Mouse (Mus musculus): Measurements from ENCODE around the gene Srgap1. TPM values are rescaled to one million over a fixed set of nuclear protein-coding genes. Genes with fewer than 3 reads are reported as not detected.
A peak's percentile ranks its signal among the peaks of the same experiment; 100 is the strongest.
"Not testable (repeated sequence)": the region's sequence is repeated elsewhere in the genome, so short reads cannot be mapped to it uniquely, and the experiment has no call there.

The Srgap1 gene
- polyA plus RNA-seq, 1 experiment from 2014 or later: 2.3 TPM

- ATAC-seq: peak; percentile 52; the same call in 1 of the 2 replicates
- 0 out of 2 replicates have a peak, but pooled peaks cover 3% of the 10 kb centered on the region for H3K4me1 ChIP-seq
- H3K27ac ChIP-seq: no peak overlapping the region
- no peak overlapping the region for H3K9ac ChIP-seq
- H3K9me3 ChIP-seq (replicated peaks): no peaks in the 10 kb centered on the region
- no peak overlapping the region for H3K4me2 ChIP-seq
- H3K4me3 ChIP-seq: no peak overlapping the region
- no peaks in the 10 kb centered on the region for H3K36me3 ChIP-seq
- 56% methylated on average over 8 of the region's 8 CpGs for WGBS (ENCODE audit: insufficient replicate concordance)
- H3K27me3 ChIP-seq (replicated peaks): no peaks in the 10 kb centered on the region
Observed at GRCm38 (mm10) chr10:121796027-121796802, 250.9 kb downstream of the Srgap1 start.

DNA sequence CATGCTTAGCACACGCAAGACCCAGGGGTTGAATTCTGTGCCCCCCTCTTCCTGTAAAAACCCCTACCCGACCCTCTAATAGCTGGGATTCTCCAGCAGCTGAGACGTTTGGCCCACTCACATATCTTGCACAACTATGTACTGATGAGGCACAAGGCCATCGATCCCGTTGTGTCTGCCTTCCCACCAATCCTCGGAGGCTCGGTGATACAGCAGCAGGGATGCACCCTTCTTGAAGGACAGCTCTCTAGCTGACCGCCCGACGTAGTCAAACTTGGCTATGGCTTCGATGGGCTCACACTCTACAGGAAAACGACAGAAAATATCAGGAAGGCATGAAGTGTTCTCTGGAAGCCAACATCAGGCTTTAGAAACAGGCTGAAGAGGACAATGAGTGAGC is 252.6 kb downstream of the Srgap1 start:
- Histone ChIP-seq H3K4me1 (0 out of 2 replicates have a peak, but pooled peaks cover 3% of the 10 kb centered on the region), H3K4me3 (no peak overlapping the region), H3K9me3 (replicated peaks) (no peaks in the 10 kb centered on the region), H3K4me2 (no peak overlapping the region), H3K9ac (no peak overlapping the region), H3K36me3 (no peaks in the 10 kb centered on the region), H3K27me3 (replicated peaks) (no peaks in the 10 kb centered on the region), H3K27ac (no peak overlapping the region)
- 77% methylated on average over 12 of the region's 12 CpGs for WGBS (ENCODE audit: insufficient replicate concordance)
- no peak for ATAC-seq

- no peak overlapping the region for H3K9ac ChIP-seq
- 0 out of 2 replicates have a peak, but pooled peaks cover 3% of the 10 kb centered on the region for H3K4me1 ChIP-seq
- no peak for ATAC-seq
- no peak overlapping the region for H3K27ac ChIP-seq
- H3K36me3 ChIP-seq: no peaks in the 10 kb centered on the region
- H3K4me3 ChIP-seq: no peak overlapping the region
- WGBS (ENCODE audit: insufficient replicate concordance): 79% methylated on average over 17 of the region's 17 CpGs
- H3K4me2 ChIP-seq: no peak overlapping the region
- H3K9me3 ChIP-seq (replicated peaks): no peaks in the 10 kb centered on the region
- H3K27me3 ChIP-seq (replicated peaks): no peaks in the 10 kb centered on the region
Observed at GRCm38 (mm10) chr10:121792661-121793060, 254.5 kb downstream of the Srgap1 start.

DNA sequence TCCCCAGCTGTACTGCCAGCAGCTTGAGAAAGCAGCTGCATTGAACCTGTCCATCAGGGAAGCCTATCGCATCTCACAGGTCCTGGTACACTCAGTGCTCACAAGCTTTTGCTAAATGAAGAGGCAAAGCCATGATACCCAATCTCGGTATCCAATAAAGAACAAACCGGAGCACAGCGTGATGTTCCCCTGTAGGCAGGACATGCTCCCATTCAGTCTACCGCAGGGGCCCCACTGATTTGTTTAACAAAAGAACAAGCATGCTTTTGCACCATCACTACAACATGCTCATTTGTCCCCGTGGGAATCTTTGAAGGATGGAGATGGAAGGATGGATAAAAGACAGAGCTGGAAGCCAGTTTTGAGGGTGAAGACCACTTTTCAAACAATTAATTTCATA is 257.0 kb downstream of the Srgap1 start:
- Histone ChIP-seq H3K9ac (no peak overlapping the region), H3K27ac (no peak overlapping the region), H3K4me1 (no peaks in the 10 kb centered on the region), H3K27me3 (replicated peaks) (no peaks in the 10 kb centered on the region), H3K4me2 (no peak overlapping the region), H3K36me3 (0 out of 2 replicates have a peak, but pooled peaks cover 3% of the 10 kb centered on the region), H3K9me3 (replicated peaks) (no peaks in the 10 kb centered on the region), H3K4me3 (no peak overlapping the region)
- ATAC-seq: no peak
- 81% methylated on average over 6 of the region's 6 CpGs for WGBS (ENCODE audit: insufficient replicate concordance)

GRCm38 (mm10) chr10:121788536-121788935 is 258.6 kb downstream of the Srgap1 start:
- WGBS (ENCODE audit: insufficient replicate concordance): 68% methylated on average over 3 of the region's 3 CpGs
- no peaks in the 10 kb centered on the region for H3K9me3 ChIP-seq (replicated peaks)

DNA sequence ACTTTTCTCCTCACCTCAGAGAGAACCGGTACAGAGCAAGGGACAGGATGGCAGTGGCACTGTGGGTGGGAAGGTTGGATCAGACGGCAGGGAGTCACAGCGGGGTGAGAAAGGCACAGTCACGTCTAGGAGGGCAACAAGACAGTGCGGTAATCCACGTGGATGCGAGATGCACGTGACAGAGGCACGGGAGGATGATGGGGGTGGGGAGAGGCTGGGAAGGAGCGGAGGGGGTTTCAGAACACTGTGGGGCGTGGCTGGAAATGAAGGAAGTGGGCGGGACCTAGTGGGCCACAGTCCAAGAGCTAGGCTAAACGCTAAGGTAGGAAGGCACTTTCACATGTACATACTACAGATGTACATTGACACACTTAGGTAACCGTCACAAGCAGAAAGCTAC is 266.0 kb downstream of the Srgap1 start:
- H3K9ac ChIP-seq: no peak overlapping the region
- no peaks in the 10 kb centered on the region for H3K9me3 ChIP-seq (replicated peaks)
- ATAC-seq: no peak
- peak overlapping the region; percentile 39; the same call in 1 of the 2 replicates for H3K4me2 ChIP-seq
- no peaks in the 10 kb centered on the region for H3K27me3 ChIP-seq (replicated peaks)
- no peaks in the 10 kb centered on the region for H3K4me1 ChIP-seq
- H3K36me3 ChIP-seq: peaks cover 7% of the 10 kb centered on the region; the same call in 1 of the 2 replicates
- H3K27ac ChIP-seq: no peak overlapping the region
- 46% methylated on average over 14 of the region's 14 CpGs for WGBS (ENCODE audit: insufficient replicate concordance)
- no peak overlapping the region for H3K4me3 ChIP-seq

More at GRCm38 (mm10) chr10:121788536-121788935, 258.6 kb downstream of the Srgap1 start:
- no peak for ATAC-seq
- no peaks in the 10 kb centered on the region for H3K27me3 ChIP-seq (replicated peaks)
- no peak overlapping the region for H3K27ac ChIP-seq
- H3K4me2 ChIP-seq: no peak overlapping the region
- no peak overlapping the region for H3K9ac ChIP-seq
- no peaks in the 10 kb centered on the region for H3K4me1 ChIP-seq
- H3K36me3 ChIP-seq: peaks cover 7% of the 10 kb centered on the region; the same call in 1 of the 2 replicates
- H3K4me3 ChIP-seq: no peak overlapping the region

GRCm38 (mm10) chr10:121775990-121776389 is 271.1 kb downstream of the Srgap1 start:
- no peak overlapping the region for H3K27ac ChIP-seq
- H3K27me3 ChIP-seq (replicated peaks): no peaks in the 10 kb centered on the region
- no peaks in the 10 kb centered on the region for H3K36me3 ChIP-seq
- ATAC-seq: no peak
- H3K9ac ChIP-seq: no peak overlapping the region
- no peaks in the 10 kb centered on the region for H3K9me3 ChIP-seq (replicated peaks)
- WGBS (ENCODE audit: insufficient replicate concordance): 59% methylated on average over 3 of the region's 3 CpGs
- H3K4me2 ChIP-seq: no peak overlapping the region
- no peak overlapping the region for H3K4me3 ChIP-seq
- H3K4me1 ChIP-seq: no peaks in the 10 kb centered on the region

- H3K4me1 ChIP-seq: no peaks in the 10 kb centered on the region; the same call in 1 of the 2 replicates
- WGBS (ENCODE audit: insufficient replicate concordance): 59% methylated on average over 4 of the region's 4 CpGs
- H3K27me3 ChIP-seq (replicated peaks): no peaks in the 10 kb centered on the region
- H3K9me3 ChIP-seq (replicated peaks): no peaks in the 10 kb centered on the region
- no peak overlapping the region for H3K27ac ChIP-seq
- peak; percentile 32; the same call in 1 of the 2 replicates for ATAC-seq
- H3K4me3 ChIP-seq: no peak overlapping the region
- no peak overlapping the region for H3K4me2 ChIP-seq
- H3K36me3 ChIP-seq: no peaks in the 10 kb centered on the region
- no peak overlapping the region for H3K9ac ChIP-seq
Observed at GRCm38 (mm10) chr10:121773813-121774212, 273.3 kb downstream of the Srgap1 start.

GRCm38 (mm10) chr10:121770624-121771577 is 276.2 kb downstream of the Srgap1 start:
- no peak overlapping the region for H3K27ac ChIP-seq
- H3K4me1 ChIP-seq: no peaks in the 10 kb centered on the region; the same call in 1 of the 2 replicates
- WGBS (ENCODE audit: insufficient replicate concordance): 43% methylated on average over 19 of the region's 20 CpGs
- H3K9me3 ChIP-seq (replicated peaks): no peaks in the 10 kb centered on the region
- no peaks in the 10 kb centered on the region for H3K36me3 ChIP-seq
- peak overlapping the region; percentile 33 for H3K4me2 ChIP-seq
- ATAC-seq: 0 out of 2 replicates have a peak, but pooled peaks have one; percentile 10
- no peaks in the 10 kb centered on the region for H3K27me3 ChIP-seq (replicated peaks)
- H3K4me3 ChIP-seq: no peak overlapping the region
- no peak overlapping the region for H3K9ac ChIP-seq

DNA sequence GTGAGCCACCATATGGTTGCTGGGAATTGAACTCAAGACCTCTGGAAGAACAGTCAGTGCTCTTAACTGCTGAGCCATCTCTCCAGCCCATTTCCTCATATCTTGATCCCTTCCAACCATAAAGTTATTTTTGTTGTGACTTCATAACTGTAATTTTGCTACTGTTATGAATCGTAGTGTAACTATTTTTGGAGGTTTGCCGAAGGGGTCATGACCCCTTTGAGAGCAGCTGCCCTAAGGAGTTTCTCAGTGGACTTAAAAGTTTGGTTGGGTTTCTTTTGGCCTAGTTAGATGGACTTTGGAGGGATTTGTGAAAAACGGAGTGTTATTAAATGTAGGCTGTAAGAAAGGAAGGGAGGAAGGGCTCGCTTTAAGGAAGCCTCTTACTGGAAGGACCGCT is 277.4 kb downstream of the Srgap1 start:
- Histone ChIP-seq H3K9me3 (replicated peaks) (no peaks in the 10 kb centered on the region), H3K27ac (no peak overlapping the region), H3K4me1 (no peaks in the 10 kb centered on the region; the same call in 1 of the 2 replicates), H3K36me3 (no peaks in the 10 kb centered on the region), H3K9ac (no peak overlapping the region), H3K4me2 (no peak overlapping the region), H3K4me3 (no peak overlapping the region), H3K27me3 (replicated peaks) (no peaks in the 10 kb centered on the region)
- ATAC-seq: no peak
- 81% methylated on average over 5 of the region's 5 CpGs for WGBS (ENCODE audit: insufficient replicate concordance)

DNA sequence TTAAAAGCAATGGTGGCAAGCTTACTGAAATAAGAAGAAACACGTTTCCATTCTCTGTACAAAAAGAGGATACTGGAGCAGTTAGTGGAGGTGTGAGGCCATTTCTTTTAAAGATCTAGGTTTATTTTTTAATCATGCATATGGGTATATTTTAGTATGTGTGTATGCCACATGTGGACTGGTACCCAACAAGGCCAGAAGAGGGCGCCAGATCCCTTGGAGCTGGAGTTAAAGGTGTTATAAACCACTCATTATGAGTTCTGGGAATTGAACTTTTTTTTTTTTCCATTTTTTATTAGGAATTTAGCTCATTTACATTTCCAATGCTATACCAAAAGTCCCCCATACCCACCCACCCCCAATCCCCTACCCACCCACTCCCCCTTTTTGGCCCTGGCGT is 279.8 kb downstream of the Srgap1 start:
- not testable (repeated sequence) for H3K27ac ChIP-seq; H3K27me3 ChIP-seq (replicated peaks); ATAC-seq; H3K36me3 ChIP-seq; H3K4me1 ChIP-seq; H3K9ac ChIP-seq; H3K4me2 ChIP-seq; H3K4me3 ChIP-seq; H3K9me3 ChIP-seq (replicated peaks)
- WGBS (ENCODE audit: insufficient replicate concordance): 46% methylated on average over 3 of the region's 3 CpGs
